Mouse (Mus musculus): ENCODE measurements around the gene Epb41l1. TPM values are rescaled to one million over a fixed set of nuclear protein-coding genes. Genes with fewer than 3 reads are reported as not detected.

Epb41l1 gene
- total and polyA plus RNA-seq, 2 experiments from 2014 or later = 12.7 to 261 TPM

- WGBS = 78% methylated on average over 2 of the region's 2 CpGs
- H3K27ac ChIP-seq (ENCODE audit: low read depth, low read length) = no peak overlapping the region
- ATAC-seq (ENCODE audit: low FRiP score) = no peak
These were observed 141.1 kb downstream of the Epb41l1 start for GRCm38 (mm10) chr2:156561808-156562207.

GRCm38 (mm10) chr2:156563557-156563956, 142.8 kb downstream of the Epb41l1 start:
- DNase-seq (ENCODE audit: low spot score) = peak; percentile 9
- no peak for ATAC-seq (ENCODE audit: low FRiP score)
- 71% methylated on average over 5 of the region's 5 CpGs for WGBS
- no peaks in the 10 kb centered on the region for H3K4me1 ChIP-seq (ENCODE audit: insufficient read depth, low read length)
- H3K9ac ChIP-seq (replicated peaks; ENCODE audit: low read length, poor library complexity, severe bottlenecking) = no peak overlapping the region
- H3K4me3 ChIP-seq (ENCODE audit: low read depth, low read length) = no peak overlapping the region
- H3K27me3 ChIP-seq (ENCODE audit: insufficient read depth, low read length) = no peaks in the 10 kb centered on the region
- H3K27ac ChIP-seq (ENCODE audit: low read depth, low read length) = no peak overlapping the region
- no peaks in the 10 kb centered on the region for H3K9me3 ChIP-seq (ENCODE audit: low read length)
- H3K36me3 ChIP-seq (ENCODE audit: insufficient read depth, low read length) = peaks cover 27% of the 10 kb centered on the region
- TF ChIP-seq CTCF (IDR thresholded peaks at IDR 0.05) = no peak
- no peak overlapping the region for H3K4me2 ChIP-seq (ENCODE audit: low read depth, low read length, poor library complexity, severe bottlenecking)

More at GRCm38 (mm10) chr2:156561808-156562207, 141.1 kb downstream of the Epb41l1 start:
- Histone ChIP-seq H3K27me3 (ENCODE audit: insufficient read depth, low read length) (no peaks in the 10 kb centered on the region), H3K9ac (replicated peaks; ENCODE audit: low read length, poor library complexity, severe bottlenecking) (no peak overlapping the region), H3K36me3 (ENCODE audit: insufficient read depth, low read length) (peaks cover 22% of the 10 kb centered on the region), H3K4me2 (ENCODE audit: low read depth, low read length, poor library complexity, severe bottlenecking) (no peak overlapping the region), H3K9me3 (ENCODE audit: low read length) (no peaks in the 10 kb centered on the region), H3K4me1 (ENCODE audit: insufficient read depth, low read length) (no peaks in the 10 kb centered on the region), H3K4me3 (ENCODE audit: low read depth, low read length) (no peak overlapping the region)
- DNase-seq (ENCODE audit: low spot score) = no peak
- TF ChIP-seq CTCF (IDR thresholded peaks at IDR 0.05) = no peak

GRCm38 (mm10) chr2:156566512-156566911, 145.8 kb downstream of the Epb41l1 start:
- DNase-seq (ENCODE audit: low spot score) = no peak
- Histone ChIP-seq H3K4me1 (ENCODE audit: insufficient read depth, low read length) (no peaks in the 10 kb centered on the region), H3K36me3 (ENCODE audit: insufficient read depth, low read length) (peaks cover 23% of the 10 kb centered on the region), H3K4me2 (ENCODE audit: low read depth, low read length, poor library complexity, severe bottlenecking) (no peak overlapping the region), H3K9ac (replicated peaks; ENCODE audit: low read length, poor library complexity, severe bottlenecking) (no peak overlapping the region), H3K27me3 (ENCODE audit: insufficient read depth, low read length) (no peaks in the 10 kb centered on the region), H3K4me3 (ENCODE audit: low read depth, low read length) (no peak overlapping the region), H3K9me3 (ENCODE audit: low read length) (no peaks in the 10 kb centered on the region), H3K27ac (ENCODE audit: low read depth, low read length) (no peak overlapping the region)
- no peak for TF ChIP-seq CTCF (IDR thresholded peaks at IDR 0.05)
- WGBS = 76% methylated on average over 2 of the region's 2 CpGs
- no peak for ATAC-seq (ENCODE audit: low FRiP score)

GRCm38 (mm10) chr2:156568647-156569046, 147.9 kb downstream of the Epb41l1 start:
- H3K4me2 ChIP-seq (ENCODE audit: low read depth, low read length, poor library complexity, severe bottlenecking) = no peak overlapping the region
- WGBS = 90% methylated on average over 7 of the region's 7 CpGs
- H3K36me3 ChIP-seq (ENCODE audit: insufficient read depth, low read length) = peaks cover 21% of the 10 kb centered on the region
- H3K4me3 ChIP-seq (ENCODE audit: low read depth, low read length) = no peak overlapping the region
- no peak overlapping the region for H3K27ac ChIP-seq (ENCODE audit: low read depth, low read length)
- H3K9ac ChIP-seq (replicated peaks; ENCODE audit: low read length, poor library complexity, severe bottlenecking) = no peak overlapping the region
- H3K9me3 ChIP-seq (ENCODE audit: low read length) = no peaks in the 10 kb centered on the region
- no peaks in the 10 kb centered on the region for H3K27me3 ChIP-seq (ENCODE audit: insufficient read depth, low read length)
- no peaks in the 10 kb centered on the region for H3K4me1 ChIP-seq (ENCODE audit: insufficient read depth, low read length)
- no peak for TF ChIP-seq CTCF (IDR thresholded peaks at IDR 0.05)
- ATAC-seq (ENCODE audit: low FRiP score) (no peak), DNase-seq (ENCODE audit: low spot score) (no peak)

GRCm38 (mm10) chr2:156569261-156569660, 148.6 kb downstream of the Epb41l1 start:
- DNase-seq (ENCODE audit: low spot score) (no peak), ATAC-seq (ENCODE audit: low FRiP score) (no peak)
- H3K27ac ChIP-seq (ENCODE audit: low read depth, low read length) = no peak overlapping the region

GRCm38 (mm10) chr2:156571521-156571920, 150.8 kb downstream of the Epb41l1 start:
- no peak for DNase-seq (ENCODE audit: low spot score)
- WGBS = 84% methylated on average over 6 of the region's 6 CpGs
- no peak for ATAC-seq (ENCODE audit: low FRiP score)
- H3K27ac ChIP-seq (ENCODE audit: low read depth, low read length) = no peak overlapping the region
- no peaks in the 10 kb centered on the region for H3K4me1 ChIP-seq (ENCODE audit: insufficient read depth, low read length)
- no peaks in the 10 kb centered on the region for H3K9me3 ChIP-seq (ENCODE audit: low read length)
- no peak overlapping the region for H3K9ac ChIP-seq (replicated peaks; ENCODE audit: low read length, poor library complexity, severe bottlenecking)
- H3K4me3 ChIP-seq (ENCODE audit: low read depth, low read length) = no peak overlapping the region
- no peak for TF ChIP-seq CTCF (IDR thresholded peaks at IDR 0.05)
- no peak overlapping the region for H3K4me2 ChIP-seq (ENCODE audit: low read depth, low read length, poor library complexity, severe bottlenecking)
- peaks cover 19% of the 10 kb centered on the region for H3K36me3 ChIP-seq (ENCODE audit: insufficient read depth, low read length)
- H3K27me3 ChIP-seq (ENCODE audit: insufficient read depth, low read length) = no peaks in the 10 kb centered on the region

More at GRCm38 (mm10) chr2:156569261-156569660, 148.6 kb downstream of the Epb41l1 start:
- Histone ChIP-seq H3K4me2 (ENCODE audit: low read depth, low read length, poor library complexity, severe bottlenecking) (no peak overlapping the region), H3K9me3 (ENCODE audit: low read length) (no peaks in the 10 kb centered on the region), H3K27me3 (ENCODE audit: insufficient read depth, low read length) (no peaks in the 10 kb centered on the region), H3K4me1 (ENCODE audit: insufficient read depth, low read length) (no peaks in the 10 kb centered on the region), H3K36me3 (ENCODE audit: insufficient read depth, low read length) (peaks cover 21% of the 10 kb centered on the region), H3K4me3 (ENCODE audit: low read depth, low read length) (no peak overlapping the region), H3K9ac (replicated peaks; ENCODE audit: low read length, poor library complexity, severe bottlenecking) (no peak overlapping the region)
- 92% methylated on average over 3 of the region's 3 CpGs for WGBS
- no peak for TF ChIP-seq CTCF (IDR thresholded peaks at IDR 0.05)

Measured in midbrain, postnatal 0 days (tissue).